Mouse (Mus musculus) intestine, embryonic 14.5 days (tissue): ENCODE data around the gene Srebf1. TPM values are rescaled to one million over a fixed set of nuclear protein-coding genes. Genes with fewer than 3 reads are reported as not detected.

ENCODE experiments used
- ATAC-seq: fragments of 200-750 bp; cut with Nextera tagmentation; replicated peaks from 2 replicates; pipeline ENCODE4 v1.8.0; 2017; ENCODE audit warnings: low read depth, moderate number of reproducible peaks, moderate TSS enrichment, moderate library complexity; ENCODE audit not compliant: low FRiP score, low TSS enrichment
- DNase-seq: peaks from one replicate; pipeline ENCODE4 v3.0.0-alpha.2; 2018; ENCODE audit warnings: low spot score
- H3K27ac ChIP-seq: fragments of 300-500 bp; sonication (generic); 2 replicates; pipeline ENCODE4 v1.5.1; 2014; ENCODE audit warnings: low read depth, mild to moderate bottlenecking, control low read depth
- H3K27me3 ChIP-seq: fragments of 300-500 bp; sonication (generic); replicated peaks from 2 replicates; pipeline ENCODE4 v1.6.1; 2014; ENCODE audit warnings: low read length, control low read depth; ENCODE audit not compliant: control insufficient read depth, insufficient read depth
- H3K36me3 ChIP-seq: fragments of 300-500 bp; sonication (generic); 2 replicates; pipeline ENCODE4 v1.6.1; 2014; ENCODE audit warnings: low read length, control low read depth; ENCODE audit not compliant: control insufficient read depth, insufficient read depth
- H3K4me1 ChIP-seq: fragments of 300-500 bp; sonication (generic); replicated peaks from 2 replicates; pipeline ENCODE4 v1.6.1; 2014; ENCODE audit warnings: low read length, control low read depth, mixed read lengths; ENCODE audit not compliant: control insufficient read depth, insufficient read depth
- H3K4me2 ChIP-seq: fragments of 300-500 bp; sonication (generic); 2 replicates; pipeline ENCODE4 v1.6.1; 2014; ENCODE audit warnings: low read length
- H3K4me3 ChIP-seq: fragments of 300-500 bp; sonication (generic); 2 replicates; pipeline ENCODE4 v1.5.1; 2014; ENCODE audit warnings: low read depth, low read length, control low read depth, mixed read lengths
- H3K9ac ChIP-seq: fragments of 300-500 bp; sonication (generic); 2 replicates; pipeline ENCODE4 v1.6.1; 2014; ENCODE audit warnings: mild to moderate bottlenecking, low read length
- H3K9me3 ChIP-seq: fragments of 300-500 bp; sonication (generic); 2 replicates; pipeline ENCODE4 v1.6.1; 2016; ENCODE audit warnings: low read length, control low read depth; ENCODE audit not compliant: control insufficient read depth
- WGBS: fragments of 180-500 bp; shearing (Covaris S2); extraction: QIAGEN DNeasy Blood & Tissue Kit; methylation state at CpG from one replicate; pipeline ENCODE4 v1.1.7; 2014; 5-methylcytosine and 5-hydroxymethylcytosine counted together
- polyA plus RNA-seq: library from polyadenylated mRNA; unstranded; fragments of >200 nt; fragmentation: Nextera tagmentation; extraction: Ambion mirVana; gene quantifications from 2 replicates; pipeline ENCODE4 v1.2.1, GENCODE M21; 2014

The Srebf1 gene
- polyA plus RNA-seq, 1 experiment from 2014 or later = 97.7 TPM

GRCm38 (mm10) chr11:60219609-60220008, 2.8 kb downstream of the Srebf1 start:
- WGBS = 20% methylated on average over 8 of the region's 8 CpGs
- H3K4me1 ChIP-seq = peaks cover 28% of the 10 kb centered on the region
- no peak for ATAC-seq

GRCm38 (mm10) chr11:60217467-60217866, 4.9 kb downstream of the Srebf1 start:
- peaks cover 14% of the 10 kb centered on the region; the same call in 1 of the 2 replicates for H3K36me3 ChIP-seq
- 85% methylated on average over 7 of the region's 7 CpGs for WGBS
- H3K9ac ChIP-seq = no peak overlapping the region
- H3K4me3 ChIP-seq = no peak overlapping the region
- H3K27ac ChIP-seq = no peak overlapping the region
- DNase-seq (no peak), ATAC-seq (no peak)
- H3K27me3 ChIP-seq = no peaks in the 10 kb centered on the region
- no peaks in the 10 kb centered on the region for H3K9me3 ChIP-seq
- H3K4me1 ChIP-seq = peaks cover 24% of the 10 kb centered on the region
- H3K4me2 ChIP-seq = no peak overlapping the region

More at GRCm38 (mm10) chr11:60219609-60220008, 2.8 kb downstream of the Srebf1 start:
- H3K36me3 ChIP-seq = peaks cover 14% of the 10 kb centered on the region; the same call in 1 of the 2 replicates
- H3K9me3 ChIP-seq = no peaks in the 10 kb centered on the region
- H3K4me3 ChIP-seq = peak overlapping the region; percentile 88
- H3K27ac ChIP-seq = peak overlapping the region; percentile 87
- DNase-seq = no peak
- peak overlapping the region; percentile 86 for H3K9ac ChIP-seq
- H3K27me3 ChIP-seq = no peaks in the 10 kb centered on the region
- H3K4me2 ChIP-seq = peak overlapping the region; percentile 85

GRCm38 (mm10) chr11:60216671-60217070, 5.7 kb downstream of the Srebf1 start:
- Histone ChIP-seq H3K9ac (no peak overlapping the region), H3K9me3 (no peaks in the 10 kb centered on the region), H3K4me3 (no peak overlapping the region), H3K36me3 (peaks cover 14% of the 10 kb centered on the region; the same call in 1 of the 2 replicates), H3K4me1 (peaks cover 32% of the 10 kb centered on the region), H3K4me2 (no peak overlapping the region), H3K27me3 (no peaks in the 10 kb centered on the region), H3K27ac (no peak overlapping the region)
- DNase-seq (no peak), ATAC-seq (no peak)
- 73% methylated on average over 1 of the region's 1 CpGs for WGBS

- Histone ChIP-seq H3K27ac (no peak overlapping the region), H3K27me3 (no peaks in the 10 kb centered on the region), H3K4me2 (no peak overlapping the region), H3K9me3 (no peaks in the 10 kb centered on the region), H3K9ac (no peak overlapping the region), H3K36me3 (peaks cover 7% of the 10 kb centered on the region; the same call in 1 of the 2 replicates), H3K4me3 (no peak overlapping the region), H3K4me1 (peaks cover 46% of the 10 kb centered on the region)
- WGBS = 83% methylated on average over 6 of the region's 6 CpGs
- DNase-seq = no peak
- no peak for ATAC-seq
These were observed 9.1 kb downstream of the Srebf1 start for GRCm38 (mm10) chr11:60213266-60213665.

GRCm38 (mm10) chr11:60211761-60212160, 10.6 kb downstream of the Srebf1 start:
- Histone ChIP-seq H3K9me3 (no peaks in the 10 kb centered on the region), H3K27ac (no peak overlapping the region), H3K4me2 (no peak overlapping the region), H3K4me1 (peaks cover 45% of the 10 kb centered on the region), H3K9ac (no peak overlapping the region), H3K36me3 (peaks cover 4% of the 10 kb centered on the region; the same call in 1 of the 2 replicates), H3K4me3 (no peak overlapping the region), H3K27me3 (no peaks in the 10 kb centered on the region)
- 60% methylated on average over 12 of the region's 12 CpGs for WGBS
- DNase-seq (no peak), ATAC-seq (no peak)

GRCm38 (mm10) chr11:60211152-60211551, 11.2 kb downstream of the Srebf1 start:
- Histone ChIP-seq H3K27ac (peak overlapping the region; percentile 70), H3K36me3 (peaks cover 10% of the 10 kb centered on the region), H3K4me2 (peak overlapping the region; percentile 69; the same call in 1 of the 2 replicates), H3K9ac (no peak overlapping the region), H3K4me1 (peaks cover 45% of the 10 kb centered on the region), H3K9me3 (no peaks in the 10 kb centered on the region), H3K4me3 (no peak overlapping the region), H3K27me3 (no peaks in the 10 kb centered on the region)
- 69% methylated on average over 3 of the region's 3 CpGs for WGBS
- ATAC-seq (no peak), DNase-seq (no peak)

- H3K27ac ChIP-seq = peak overlapping the region; percentile 70
- H3K36me3 ChIP-seq = peaks cover 18% of the 10 kb centered on the region
- ATAC-seq (peak; percentile 88), DNase-seq (peak; percentile 96)
- H3K4me2 ChIP-seq = peak overlapping the region; percentile 69
- H3K27me3 ChIP-seq = no peaks in the 10 kb centered on the region
- H3K4me1 ChIP-seq = peaks cover 45% of the 10 kb centered on the region
- no peaks in the 10 kb centered on the region for H3K9me3 ChIP-seq
- peak overlapping the region; percentile 37 for H3K4me3 ChIP-seq
- under 1% methylated on average over 47 of the region's 47 CpGs for WGBS
- peak overlapping the region; percentile 47 for H3K9ac ChIP-seq
These were observed 12.1 kb downstream of the Srebf1 start for GRCm38 (mm10) chr11:60210305-60210724.

GRCm38 (mm10) chr11:60209933-60210249, 12.5 kb downstream of the Srebf1 start:
- DNase-seq (no peak), ATAC-seq (no peak)
- WGBS = 10% methylated on average over 2 of the region's 2 CpGs
- Histone ChIP-seq H3K4me2 (peak overlapping the region; percentile 69), H3K27me3 (no peaks in the 10 kb centered on the region), H3K9me3 (no peaks in the 10 kb centered on the region), H3K4me3 (peak overlapping the region; percentile 37), H3K36me3 (peaks cover 23% of the 10 kb centered on the region), H3K9ac (peak overlapping the region; percentile 47), H3K27ac (peak overlapping the region; percentile 67), H3K4me1 (peaks cover 45% of the 10 kb centered on the region)

- H3K36me3 ChIP-seq = peaks cover 28% of the 10 kb centered on the region
- WGBS = 36% methylated on average over 7 of the region's 7 CpGs
- peaks cover 45% of the 10 kb centered on the region for H3K4me1 ChIP-seq
- H3K9ac ChIP-seq = peak overlapping the region; percentile 47
- peak overlapping the region; percentile 67 for H3K27ac ChIP-seq
- DNase-seq (peak; percentile 74), ATAC-seq (no peak)
- H3K27me3 ChIP-seq = no peaks in the 10 kb centered on the region
- peak overlapping the region; percentile 69 for H3K4me2 ChIP-seq
- peak overlapping the region; percentile 37 for H3K4me3 ChIP-seq
- H3K9me3 ChIP-seq = no peaks in the 10 kb centered on the region
These were observed 13.0 kb downstream of the Srebf1 start for GRCm38 (mm10) chr11:60209217-60209932.
